Comparison of ENCODE assay signal across 16 mouse cellular contexts in genomic region chr6:116397621-116398020, GRCm38 (mm10). TPM values are rescaled to one million over a fixed set of nuclear protein-coding genes. Genes with fewer than 3 reads are reported as not detected.
DNase-seq lines count a peak whose midpoint lies in the region; ATAC-seq and TF ChIP-seq lines count a peak whose summit lies in the region.
"Had no signal": no experiment of that assay in that cellular context is flagged by ENCODE, and none has a peak within 500 bp of the region (broad histone marks: within the 10 kb centered on the region; RNA-seq: fewer than 3 reads in every experiment).

No protein-coding gene starts in this region.

- H3K4me3 ChIP-seq in embryonic fibroblast, embryonic 13.5 days (ENCODE audit: insufficient read depth, low read length) = no peak overlapping the region
- H3K4me3 ChIP-seq in hindbrain, embryonic 13.5 days = no peak overlapping the region
- H3K4me3 ChIP-seq in midbrain, embryonic 16.5 days (ENCODE audit: low read depth, low read length) = no peak overlapping the region
- no peak overlapping the region for H3K4me3 ChIP-seq in intestine, embryonic 16.5 days (ENCODE audit: low read length)
- H3K4me3 ChIP-seq: embryonic facial prominence, embryonic 13.5 days; heart, embryonic 13.5 days; intestine, embryonic 15.5 days; liver, embryonic 15.5 days had no signal

- peak overlapping the region; percentile 20; the same call in 1 of the 2 replicates for H3K27ac ChIP-seq in embryonic fibroblast, embryonic 13.5 days (ENCODE audit: insufficient read depth, low read length)
- peak overlapping the region; percentile 53 for H3K27ac ChIP-seq in hindbrain, embryonic 13.5 days
- H3K27ac ChIP-seq in midbrain, embryonic 16.5 days (ENCODE audit: low read length) = 0 out of 2 replicates have a peak overlapping the region, but pooled peaks have one; percentile 11
- no peak overlapping the region for H3K27ac ChIP-seq in intestine, embryonic 16.5 days (ENCODE audit: low read length)
- H3K27ac ChIP-seq: embryonic facial prominence, embryonic 13.5 days; heart, embryonic 13.5 days; intestine, embryonic 15.5 days; liver, embryonic 15.5 days had no signal

- DNase-seq in brain, embryonic 14.5 days (ENCODE audit: low read depth) = peak; percentile 88
- no peak for DNase-seq in spleen, adult 18-20 months
- no peak for DNase-seq in left cerebral cortex, adult 8-10 months (ENCODE audit: low spot score in 2 of 2)
- DNase-seq: cerebellum, adult 18-20 months; kidney, postnatal 4 days; left cerebral cortex, postnatal 4 days had no signal

- no peak overlapping the region for H3K9ac ChIP-seq in hindbrain, embryonic 13.5 days
- H3K9ac ChIP-seq in midbrain, embryonic 16.5 days (ENCODE audit: low read depth, low read length) = no peak overlapping the region
- H3K9ac ChIP-seq in intestine, embryonic 16.5 days (ENCODE audit: low read depth, low read length) = no peak overlapping the region
- H3K9ac ChIP-seq: embryonic facial prominence, embryonic 13.5 days; heart, embryonic 13.5 days; intestine, embryonic 15.5 days; liver, embryonic 15.5 days had no signal

- WGBS in hindbrain, embryonic 13.5 days = 16% methylated on average over 6 of the region's 6 CpGs
- 10% methylated on average over 6 of the region's 6 CpGs for WGBS in midbrain, embryonic 16.5 days
- WGBS in intestine, embryonic 16.5 days = 67% methylated on average over 6 of the region's 6 CpGs

- no peak for TF ChIP-seq CTCF in brain, embryonic 14.5 days (IDR thresholded peaks at IDR 0.05; ENCODE audit: borderline replicate concordance, extremely low read depth, insufficient read depth, insufficient read length)
- no peak for TF ChIP-seq CTCF in embryonic fibroblast, embryonic 13.5 days (IDR thresholded peaks at IDR 0.05; ENCODE audit: borderline replicate concordance, insufficient read depth, low read length)

- TF ChIP-seq POLR2A in brain, embryonic 14.5 days (IDR thresholded peaks at IDR 0.05; ENCODE audit: borderline replicate concordance, extremely low read depth, insufficient read depth, insufficient read length, poor library complexity, severe bottlenecking) = no peak
- TF ChIP-seq POLR2A in embryonic fibroblast, embryonic 13.5 days (IDR thresholded peaks at IDR 0.05; ENCODE audit: low read depth, low read length) = no peak

- H3K4me2 ChIP-seq in hindbrain, embryonic 13.5 days = no peak overlapping the region
- no peak overlapping the region for H3K4me2 ChIP-seq in midbrain, embryonic 16.5 days (ENCODE audit: low read length)
- H3K4me2 ChIP-seq in intestine, embryonic 16.5 days (ENCODE audit: low read depth, low read length) = no peak overlapping the region
- H3K4me2 ChIP-seq: embryonic facial prominence, embryonic 13.5 days; heart, embryonic 13.5 days; intestine, embryonic 15.5 days; liver, embryonic 15.5 days had no signal

- H3K36me3 ChIP-seq in hindbrain, embryonic 13.5 days = peaks cover 15% of the 10 kb centered on the region
- peaks cover 4% of the 10 kb centered on the region; the same call in 1 of the 2 replicates for H3K36me3 ChIP-seq in midbrain, embryonic 16.5 days (ENCODE audit: control insufficient read depth, insufficient read depth, low read length)
- no peaks in the 10 kb centered on the region; the same call in 1 of the 2 replicates for H3K36me3 ChIP-seq in intestine, embryonic 16.5 days (ENCODE audit: control insufficient read depth, insufficient read depth, low read length)
- H3K36me3 ChIP-seq: intestine, embryonic 15.5 days had no signal

- no peaks in the 10 kb centered on the region for H3K9me3 ChIP-seq in hindbrain, embryonic 13.5 days
- no peaks in the 10 kb centered on the region for H3K9me3 ChIP-seq in midbrain, embryonic 16.5 days (replicated peaks; ENCODE audit: control insufficient read depth, low read length, poor library complexity, severe bottlenecking)
- H3K9me3 ChIP-seq in intestine, embryonic 16.5 days (ENCODE audit: control insufficient read depth, low read length) = no peaks in the 10 kb centered on the region
- H3K9me3 ChIP-seq: embryonic facial prominence, embryonic 13.5 days; heart, embryonic 13.5 days; intestine, embryonic 15.5 days; liver, embryonic 15.5 days had no signal

- H3K27me3 ChIP-seq in hindbrain, embryonic 13.5 days = no peaks in the 10 kb centered on the region
- H3K27me3 ChIP-seq in midbrain, embryonic 16.5 days (ENCODE audit: control insufficient read depth, insufficient read depth, low read depth, low read length) = no peaks in the 10 kb centered on the region
- H3K27me3 ChIP-seq in intestine, embryonic 16.5 days (replicated peaks; ENCODE audit: control insufficient read depth, insufficient read depth, low read length) = no peaks in the 10 kb centered on the region
- H3K27me3 ChIP-seq: CH12.LX; embryonic facial prominence, embryonic 13.5 days; heart, embryonic 13.5 days; intestine, embryonic 15.5 days; liver, embryonic 15.5 days had no signal

- H3K4me1 ChIP-seq in embryonic fibroblast, embryonic 13.5 days (ENCODE audit: control insufficient read depth, insufficient read depth, low read length) = peaks cover 3% of the 10 kb centered on the region; the same call in 1 of the 2 replicates
- peaks cover 31% of the 10 kb centered on the region for H3K4me1 ChIP-seq in hindbrain, embryonic 13.5 days (replicated peaks)
- peaks cover 12% of the 10 kb centered on the region; the same call in 1 of the 2 replicates for H3K4me1 ChIP-seq in midbrain, embryonic 16.5 days (ENCODE audit: control insufficient read depth, insufficient read depth, low read length)
- no peaks in the 10 kb centered on the region for H3K4me1 ChIP-seq in intestine, embryonic 16.5 days (ENCODE audit: control insufficient read depth, insufficient read depth, low read length)
- H3K4me1 ChIP-seq: embryonic facial prominence, embryonic 13.5 days; intestine, embryonic 15.5 days had no signal

- ATAC-seq in hindbrain, embryonic 13.5 days (ENCODE audit: low FRiP score) = peak; percentile 70
- ATAC-seq in midbrain, embryonic 16.5 days = peak; percentile 58; the same call in 1 of the 2 replicates
- ATAC-seq in intestine, embryonic 16.5 days = no peak
- no peak for ATAC-seq in inflammation-experienced regulatory T-cells, adult 6 months
- ATAC-seq: intestine, embryonic 15.5 days had no signal

RNA-seq across cellular contexts. Expression of gene March8, which starts 59.8 kb away (rescaled TPM):
- polyA plus RNA-seq in brain, embryonic 14.5 days (2012; rRNA removed) = 166 and 169 TPM in 2 replicates
- 33.0 and 47.5 TPM in 2 replicates for polyA plus RNA-seq in embryonic fibroblast, embryonic 13.5 days (2011; ENCODE audit: insufficient read length, low read depth, missing spikeins)
- polyA plus RNA-seq in hindbrain, embryonic 13.5 days (2015; fragmentation: Nextera tagmentation; extraction: Ambion mirVana) = 62.9 and 70.6 TPM in 2 replicates
- polyA plus RNA-seq in midbrain, embryonic 16.5 days (2015; fragmentation: Nextera tagmentation; extraction: Ambion mirVana) = 66.9 and 67.8 TPM in 2 replicates
- 10 to 100 TPM; 45.8 to 58.4 (median 53.3) TPM for total RNA-seq in left cerebral cortex, adult 8-10 months (2022)
- 29.9 and 33.0 TPM in 2 replicates for polyA plus RNA-seq in intestine, embryonic 16.5 days (2015; fragmentation: Nextera tagmentation; extraction: Ambion mirVana)
- under 1 TPM in 1 of 3 experiments, not detected in 2; 0.56 TPM for polyA plus RNA-seq in inflammation-experienced regulatory T-cells, adult 6 months (2017; shearing (Covaris generic))

Comparison
In these comparisons a context has a peak if more than half of its experiments do, and no peak if none do; other contexts are left out.
1. ATAC-seq: peak in hindbrain, embryonic 13.5 days (single experiment) and midbrain, embryonic 16.5 days (single experiment); none in intestine, embryonic 16.5 days (single experiment) and inflammation-experienced regulatory T-cells, adult 6 months (single experiment).
2. RNA of gene March8, which starts 59.8 kb away (polyA plus RNA-seq): 166 to 169 TPM in brain, embryonic 14.5 days, 66.9 to 67.8 TPM in midbrain, embryonic 16.5 days, 62.9 to 70.6 TPM in hindbrain, embryonic 13.5 days, 33.0 to 47.5 TPM in embryonic fibroblast, embryonic 13.5 days and 29.9 to 33.0 TPM in intestine, embryonic 16.5 days; 0.56 TPM in inflammation-experienced regulatory T-cells, adult 6 months; every median in the first group is over 10 times any median in the second.